In the genomic region with DNA sequence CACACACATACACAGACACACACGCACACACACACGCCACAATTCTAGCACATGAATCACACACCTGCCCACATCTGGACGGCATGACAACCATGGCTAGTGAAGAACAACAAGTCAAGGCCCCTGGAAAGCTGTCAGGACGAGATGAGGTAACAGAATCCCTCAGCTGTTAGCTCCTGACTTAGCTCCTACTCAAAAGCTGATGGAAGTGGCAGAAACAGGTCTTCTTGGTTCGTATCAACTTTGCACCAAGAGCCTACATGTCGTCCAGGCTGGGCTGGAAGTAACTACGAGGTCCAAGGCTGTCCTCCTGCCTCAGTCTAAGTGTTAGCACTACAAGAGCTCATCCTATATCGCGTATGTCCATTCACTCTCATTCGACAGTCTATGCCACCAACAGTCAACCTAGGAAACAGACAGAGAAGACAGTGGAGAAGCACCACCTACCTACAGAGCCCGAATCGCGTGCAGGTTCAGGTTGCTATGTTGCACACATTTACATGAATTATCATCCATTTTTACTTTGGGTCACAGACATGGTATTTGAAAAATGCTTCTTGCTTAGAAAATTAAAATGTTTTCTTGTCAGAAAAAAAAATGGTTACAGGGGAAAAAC, we compare ENCODE assay signal across 16 mouse cellular contexts. TPM values are rescaled to one million over a fixed set of nuclear protein-coding genes. Genes with fewer than 3 reads are reported as not detected.
DNase-seq lines count a peak whose midpoint lies in the region; TF ChIP-seq lines count a peak whose summit lies in the region.
"Had no signal": no experiment of that assay in that cellular context is flagged by ENCODE, and none has a peak within 500 bp of the region (broad histone marks: within the 10 kb centered on the region; RNA-seq: fewer than 3 reads in every experiment).

No protein-coding gene starts in this region.

- H3K27me3 ChIP-seq in liver, adult 2 months (ENCODE audit: control insufficient read depth, insufficient read depth, low read length), result no peaks in the 10 kb centered on the region
- H3K27me3 ChIP-seq: forebrain, embryonic 12.5 days had no signal

- H3K36me3 ChIP-seq in liver, adult 2 months (ENCODE audit: control insufficient read depth, insufficient read depth, low read length), result no peaks in the 10 kb centered on the region
- H3K36me3 ChIP-seq: forebrain, embryonic 12.5 days had no signal

- peak overlapping the region; percentile 70 for H3K4me3 ChIP-seq in gastrocnemius, adult 2 months
- H3K4me3 ChIP-seq in liver, adult 2 months (ENCODE audit: insufficient read depth, low read depth, low read length), result peak overlapping the region; percentile 54
- H3K4me3 ChIP-seq in bone marrow macrophage, adult 2 months (ENCODE audit: insufficient read depth, low read length), result peak overlapping the region; percentile 83
- H3K4me3 ChIP-seq: forebrain, embryonic 12.5 days had no signal

- TF ChIP-seq POLR2A in liver, adult 2 months (IDR thresholded peaks at IDR 0.05; ENCODE audit: extremely low read depth, insufficient read depth, low read length), result no peak
- no peak for TF ChIP-seq POLR2A in bone marrow macrophage, adult 2 months (IDR thresholded peaks at IDR 0.05; ENCODE audit: borderline replicate concordance, low read depth, low read length)

- H3K27ac ChIP-seq in gastrocnemius, adult 2 months, result peak overlapping the region; percentile 95
- H3K27ac ChIP-seq in liver, adult 2 months (replicated peaks; ENCODE audit: insufficient read depth, low read depth, low read length), result peak overlapping the region; percentile 70
- H3K27ac ChIP-seq in bone marrow macrophage, adult 2 months (ENCODE audit: insufficient read depth, low read depth, low read length), result peak overlapping the region; percentile 92; the same call in 1 of the 2 replicates
- H3K27ac ChIP-seq: forebrain, embryonic 12.5 days; hindbrain, embryonic 14.5 days had no signal

- peak overlapping the region; percentile 83 for H3K9ac ChIP-seq in liver, adult 2 months (ENCODE audit: low read depth, low read length)
- H3K9ac ChIP-seq: forebrain, embryonic 12.5 days; hindbrain, embryonic 14.5 days had no signal

- 28% methylated on average over 13 of the region's 13 CpGs for WGBS in liver, adult 2 months

- peaks cover 45% of the 10 kb centered on the region; the same call in 1 of the 2 replicates for H3K79me2 ChIP-seq in liver, adult 2 months (ENCODE audit: control insufficient read depth, insufficient read depth, low read length)

- H3K4me1 ChIP-seq in liver, adult 2 months (ENCODE audit: control insufficient read depth, insufficient read depth, low read length), result peaks cover 28% of the 10 kb centered on the region
- peaks cover 55% of the 10 kb centered on the region for H3K4me1 ChIP-seq in bone marrow macrophage, adult 2 months (ENCODE audit: control insufficient read depth, insufficient read depth, low read length)

- peak; percentile 65 for DNase-seq in gastrocnemius, adult 2 months
- no peak for DNase-seq in gastrocnemius, postnatal 25 days
- peak; percentile 75 for DNase-seq in liver, adult 2 months (ENCODE audit: extremely low read depth, low read depth, low spot score)
- DNase-seq in liver, result no peak
- DNase-seq in naive thymus-derived CD4-positive, alpha-beta T cell, adult 2 months (ENCODE audit: low read depth), result peak; percentile 69
- no peak for DNase-seq in urinary bladder, postnatal 14 days (ENCODE audit: low spot score)
- DNase-seq in cerebellum, adult 9-11 months, result no peak
- DNase-seq: embryo, embryonic 11 days; right cerebral cortex, postnatal 25 days had no signal

- no peak for TF ChIP-seq CTCF in gastrocnemius, adult 2 months (IDR thresholded peaks at IDR 0.05)
- TF ChIP-seq CTCF in liver, adult 2 months (IDR thresholded peaks at IDR 0.05; ENCODE audit: low read depth, low read length), result no peak
- no peak for TF ChIP-seq CTCF in bone marrow macrophage, adult 2 months (IDR thresholded peaks at IDR 0.05; ENCODE audit: low read depth, low read length)

- intact Hi-C loops in gastrocnemius, adult 2 months (cut with DNase I), result loop anchor here (2.0 kb wide), 1 partner anchor 31 kb away; no protein-coding TSS in a partner anchor

RNA-seq across cellular contexts. Expression of a gene that starts 28.8 kb away (rescaled TPM):
- total RNA-seq in gastrocnemius, adult 2 months (2021), result 100 to 1,000 TPM; 139 to 145 TPM
- total RNA-seq in gastrocnemius, postnatal 25 days (2021), result 100 to 1,000 TPM in 1 of 2 experiments, 10 to 100 TPM in 1; 93.2 to 126 TPM
- total RNA-seq in liver, adult 2 months (2014; rRNA removed), result 31.8 and 33.0 TPM in 2 replicates
- 32.0 and 35.2 TPM in 2 replicates for polyA plus RNA-seq in liver, adult 2 months (2012; rRNA removed)
- polyA plus RNA-seq in bone marrow macrophage, adult 2 months (2012; ENCODE audit: insufficient read depth, insufficient read length, missing spikeins), result 30.8 and 30.9 TPM in 2 replicates

RNA-seq across cellular contexts. Expression of a gene that starts 37.4 kb away (rescaled TPM):
- 10 to 100 TPM; 11.7 to 15.8 TPM for total RNA-seq in gastrocnemius, adult 2 months (2021)
- total RNA-seq in gastrocnemius, postnatal 25 days (2021), result 10 to 100 TPM; 10.9 to 14.8 TPM
- 6.9 and 7.8 TPM in 2 replicates for total RNA-seq in liver, adult 2 months (2014; rRNA removed)
- polyA plus RNA-seq in liver, adult 2 months (2012; rRNA removed), result 15.0 and 18.0 TPM in 2 replicates
- polyA plus RNA-seq in bone marrow macrophage, adult 2 months (2012; ENCODE audit: insufficient read depth, insufficient read length, missing spikeins), result 16.3 and 20.7 TPM in 2 replicates

RNA-seq across cellular contexts. Expression of a gene that starts 51.0 kb away (rescaled TPM):
- 1 to 10 TPM; 4.3 to 6.9 TPM for total RNA-seq in gastrocnemius, adult 2 months (2021)
- 1 to 10 TPM; 4.8 to 4.9 TPM for total RNA-seq in gastrocnemius, postnatal 25 days (2021)
- 7.1 and 8.5 TPM in 2 replicates for total RNA-seq in liver, adult 2 months (2014; rRNA removed)
- 17.0 and 17.5 TPM in 2 replicates for polyA plus RNA-seq in liver, adult 2 months (2012; rRNA removed)
- polyA plus RNA-seq in bone marrow macrophage, adult 2 months (2012; ENCODE audit: insufficient read depth, insufficient read length, missing spikeins), result 12.0 and 15.6 TPM in 2 replicates

RNA-seq across cellular contexts. Expression of a gene that starts 59.0 kb away (rescaled TPM):
- not detected for total RNA-seq in gastrocnemius, adult 2 months (2021)
- not detected for total RNA-seq in gastrocnemius, postnatal 25 days (2021)
- not detected in 2 replicates for total RNA-seq in liver, adult 2 months (2014; rRNA removed)
- polyA plus RNA-seq in liver, adult 2 months (2012; rRNA removed), result not detected in 2 replicates
- polyA plus RNA-seq in bone marrow macrophage, adult 2 months (2012; ENCODE audit: insufficient read depth, insufficient read length, missing spikeins), result not detected in 2 replicates
- total RNA-seq: adrenal gland, adult 18-20 months; heart, adult 18-20 months had no signal
- polyA plus RNA-seq: hindbrain, embryonic 14.5 days; neural tube, embryonic 11.5 days; stomach, embryonic 14.5 days had no signal

Comparison
In these comparisons a context has a peak if more than half of its experiments do, and no peak if none do; other contexts are left out.
1. DNase-seq: peak in gastrocnemius, adult 2 months (single experiment), liver, adult 2 months (single experiment) and naive thymus-derived CD4-positive, alpha-beta T cell, adult 2 months (single experiment); none in gastrocnemius, postnatal 25 days (single experiment), liver (single experiment), urinary bladder, postnatal 14 days (single experiment) and cerebellum, adult 9-11 months (single experiment).
2. Peak in every context shown above with its lines, with median percentiles within 50 percentile points of each other: H3K27ac ChIP-seq and H3K4me3 ChIP-seq.